Mouse (Mus musculus) heart, postnatal 36 days (tissue): ENCODE results near the gene Pyroxd2. TPM values are rescaled to one million over a fixed set of nuclear protein-coding genes. Genes with fewer than 3 reads are reported as not detected.
"Not testable (repeated sequence)": the region's sequence is repeated elsewhere in the genome, so short reads cannot be mapped to it uniquely, and the experiment has no call there.

ENCODE experiments used
- DNase-seq, 2 experiments: peaks; one replicate each; pipeline ENCODE4 v3.0.0; 2021 to 2022
- intact Hi-C: fragments of 180-260 bp; cut with DNase I; formaldehyde crosslinking; loops from one replicate; pipeline ENCODE4 v1.15.1; 2025
- total RNA-seq, 2 experiments: library from RNA; stranded (reverse); gene quantifications; 2 replicates each; pipeline ENCODE4 v1.2.3; 2021

The Pyroxd2 gene
- total RNA-seq, 2 experiments from 2014 or later: 4.6 to 4.7 TPM

GRCm38 (mm10) chr19:42699426-42699825, 53.1 kb downstream of the Pyroxd2 start:
- intact Hi-C loops: no loop called here
- no peak for DNase-seq

DNA sequence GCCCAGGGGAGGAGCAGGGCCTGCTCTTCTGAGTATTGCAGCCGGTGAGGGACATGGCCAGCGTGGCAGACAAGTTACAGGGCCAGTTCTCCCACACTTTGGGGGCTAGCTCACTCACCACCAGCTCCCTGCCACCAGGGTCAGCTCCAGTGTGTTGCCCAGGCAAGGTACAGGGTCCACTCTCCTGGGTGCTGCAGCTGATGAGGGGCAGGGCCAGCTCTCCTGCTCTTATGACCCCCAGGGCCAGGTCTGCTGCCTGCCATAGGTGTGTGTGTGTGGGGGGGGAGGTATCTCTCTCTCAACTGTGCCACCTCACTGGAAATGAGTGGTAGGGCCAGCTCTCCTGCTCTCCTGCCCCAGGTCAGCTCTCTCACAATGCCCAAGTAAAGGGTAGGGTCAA, 54.0 kb downstream of the Pyroxd2 start:
- intact Hi-C loops: no loop called here
- no peak for DNase-seq

DNA sequence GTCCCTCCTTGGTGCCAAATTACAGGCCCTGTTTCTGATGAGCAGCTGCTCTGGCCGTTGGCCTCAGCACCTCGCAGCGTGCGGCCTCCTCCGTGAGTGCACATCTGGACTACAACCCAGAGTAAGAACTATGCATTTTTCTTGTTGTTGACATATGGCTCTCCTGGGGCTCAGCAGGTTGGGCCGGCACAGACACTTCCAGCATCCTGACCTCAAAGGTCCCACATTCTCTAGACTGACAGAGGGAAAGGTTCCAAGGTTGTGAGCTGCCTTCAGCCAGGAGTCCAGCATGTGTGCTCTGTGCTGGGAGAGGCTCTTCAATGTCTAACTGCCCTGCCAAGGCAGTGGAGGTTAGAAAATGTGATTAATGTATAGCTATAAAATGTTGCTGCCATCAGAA, 55.2 kb downstream of the Pyroxd2 start:
- DNase-seq: no peak
- intact Hi-C loops: no loop called here

GRCm38 (mm10) chr19:42690256-42690655, 62.3 kb downstream of the Pyroxd2 start:
- no peak for DNase-seq
- intact Hi-C loops: no loop called here

DNA sequence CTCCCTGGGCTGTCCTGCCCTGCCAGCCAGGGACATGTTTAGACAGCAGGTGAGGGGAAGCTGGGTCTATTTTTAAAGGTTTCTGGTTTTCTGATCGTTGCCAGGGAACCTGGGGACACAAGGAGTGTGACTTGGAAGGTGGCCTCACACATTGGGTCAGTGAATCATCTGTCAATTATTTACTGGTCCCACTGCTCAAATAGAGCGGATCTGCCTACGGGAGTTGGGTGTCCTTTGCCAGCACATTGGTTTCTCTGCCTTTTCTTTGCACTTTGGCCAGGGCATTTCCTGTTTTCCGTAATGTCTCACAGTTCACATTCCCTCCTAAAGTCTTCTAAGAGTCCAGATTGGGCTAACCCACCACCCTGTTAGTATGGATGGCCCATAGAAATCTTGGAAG, 62.8 kb downstream of the Pyroxd2 start:
- intact Hi-C loops: no loop called here
- no peak for DNase-seq

DNA sequence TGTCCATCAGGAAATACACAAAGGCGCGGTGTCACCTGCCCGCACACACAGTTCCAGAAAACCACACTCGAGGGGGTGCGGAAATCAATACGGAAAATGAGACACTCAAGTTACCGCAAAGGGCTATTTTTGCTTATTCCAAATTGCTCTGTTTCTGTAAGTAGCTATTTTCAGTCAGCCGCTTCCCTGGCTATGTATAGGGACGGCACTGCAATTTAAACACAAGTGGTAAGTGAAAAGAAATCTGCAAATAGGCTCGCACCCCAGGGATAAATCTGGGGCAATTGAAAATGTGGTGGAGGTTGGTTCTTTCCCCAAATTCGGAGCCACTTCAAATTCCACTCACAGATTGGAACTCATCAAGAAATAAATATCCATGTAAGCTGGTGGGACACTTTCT, 63.3 kb downstream of the Pyroxd2 start:
- intact Hi-C loops: no loop called here
- no peak for DNase-seq

DNA sequence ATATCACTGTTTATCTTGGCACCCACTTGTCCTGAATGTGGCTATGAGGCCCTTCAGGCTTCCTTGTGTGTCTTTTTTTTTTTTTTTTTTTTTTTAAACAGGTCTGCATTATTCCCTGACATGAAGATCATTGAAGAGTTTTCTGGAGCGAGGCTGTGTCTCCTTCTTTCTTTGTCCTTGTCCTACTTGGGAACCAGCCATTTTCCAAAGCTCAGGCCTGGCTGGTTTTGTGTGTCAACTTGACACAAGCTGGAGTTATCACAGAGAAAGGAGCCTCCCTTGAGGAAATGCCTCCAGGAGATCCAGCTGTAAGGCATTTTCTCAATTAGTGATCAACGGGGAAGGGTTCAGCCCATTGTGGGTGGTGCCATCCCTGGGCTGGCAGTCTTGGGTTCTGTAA, 69.8 kb downstream of the Pyroxd2 start:
- DNase-seq, intact Hi-C loops: not testable (repeated sequence)

GRCm38 (mm10) chr19:42678191-42678590, 74.4 kb downstream of the Pyroxd2 start:
- intact Hi-C loops: no loop called here
- DNase-seq: no peak

GRCm38 (mm10) chr19:42677452-42677851, 75.1 kb downstream of the Pyroxd2 start:
- intact Hi-C loops: no loop called here

GRCm38 (mm10) chr19:42676931-42677330, 75.6 kb downstream of the Pyroxd2 start:
- intact Hi-C loops: no loop called here
- no peak for DNase-seq

More at GRCm38 (mm10) chr19:42677452-42677851, 75.1 kb downstream of the Pyroxd2 start:
- no peak for DNase-seq

Other genes starting within 250 kb of the Pyroxd2 start
- 10 to 100 TPM; 24.7 to 26.9 TPM for gene R3hcc1l, start 234.0 kb downstream of the Pyroxd2 start, total RNA-seq
- gene Loxl4, start 140.0 kb downstream of the Pyroxd2 start, total RNA-seq: 1 to 10 TPM; 1.1 to 1.4 TPM
- gene Hps1, start 27.2 kb upstream of the Pyroxd2 start, total RNA-seq: 1 to 10 TPM; 1.0 to 1.8 TPM